Mouse (Mus musculus) monocyte, adult 5-6 weeks (primary cell): ENCODE measurements around the gene Map3k20. TPM values are rescaled to one million over a fixed set of nuclear protein-coding genes. Genes with fewer than 3 reads are reported as not detected.

ENCODE experiments used
- ATAC-seq: fragments of 153-309, 156-312 bp; replicated peaks from 2 replicates; pipeline ENCODE4 v1.8.0; 2017; ENCODE audit warnings: mild to moderate bottlenecking; ENCODE audit not compliant: low TSS enrichment, insufficient number of reproducible peaks, severe bottlenecking, poor library complexity, low FRiP score
- total RNA-seq: library from RNA; stranded (forward); fragments of 200-1000, 200-491, 200-594 nt; gene quantifications from 3 replicates; pipeline ENCODE4 v1.2.3, GENCODE M21; 2017

The Map3k20 gene
- total RNA-seq, 1 experiment from 2014 or later: 11.9 TPM

DNA sequence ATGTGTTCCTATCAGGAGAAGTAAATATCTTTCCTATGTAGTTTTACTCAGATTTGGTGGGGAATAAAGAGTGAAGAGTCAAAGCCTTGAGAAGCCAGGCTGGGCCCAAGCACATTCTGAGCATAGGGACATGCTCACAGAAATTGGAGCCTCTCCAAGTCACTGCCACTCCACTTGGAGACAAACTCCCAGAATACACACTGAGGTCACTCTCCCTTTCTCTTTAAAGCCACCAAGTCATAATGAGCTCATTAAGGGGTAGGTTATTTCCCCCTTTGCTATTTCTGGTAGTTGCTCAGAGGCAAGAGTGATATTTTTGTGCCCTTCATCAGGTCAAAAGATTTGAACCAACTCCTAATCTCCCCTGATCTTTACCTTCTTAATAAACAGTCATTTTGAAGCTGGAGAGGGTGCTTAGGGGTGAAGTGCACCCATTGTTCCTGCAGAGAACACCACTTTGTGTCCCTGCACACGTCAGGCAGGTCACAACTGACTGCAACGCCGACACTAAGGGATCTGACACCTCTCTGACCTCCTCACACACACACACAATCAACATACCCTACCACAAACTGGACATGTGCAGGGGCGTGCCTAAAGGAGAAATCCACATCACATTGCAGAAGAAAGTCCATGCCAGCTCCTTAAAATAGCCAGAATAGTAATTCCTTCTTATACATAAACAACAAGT is 15.6 kb upstream of the Map3k20 start:
- ATAC-seq: no peak

DNA sequence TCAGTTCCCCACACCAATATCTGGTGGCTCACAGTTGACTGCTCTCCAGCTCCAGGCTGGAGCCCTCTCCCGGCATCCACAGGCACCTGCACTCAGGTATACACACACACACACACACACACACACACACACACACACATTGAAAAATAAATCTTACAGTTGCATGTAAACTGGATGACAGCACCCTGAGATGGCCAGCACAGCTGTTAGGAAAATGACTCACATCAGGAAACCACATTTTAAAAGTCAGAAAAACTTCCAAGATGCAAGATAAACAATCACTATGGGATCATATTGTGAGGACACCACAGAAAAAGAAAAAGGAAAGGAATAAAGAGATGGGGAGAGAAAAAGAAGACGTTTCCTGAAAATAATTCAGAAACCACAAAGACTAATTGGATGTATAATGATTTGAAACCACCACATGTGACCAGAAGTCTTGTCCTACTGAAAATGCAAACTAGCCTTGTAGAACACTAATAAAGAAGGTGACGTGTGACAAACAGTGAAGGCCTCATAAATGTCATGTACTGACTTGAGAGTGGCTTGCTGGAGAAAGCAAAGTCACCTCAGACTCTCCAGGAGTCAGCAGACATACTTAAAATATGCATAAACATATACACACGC is 7.1 kb upstream of the Map3k20 start:
- ATAC-seq: no peak

DNA sequence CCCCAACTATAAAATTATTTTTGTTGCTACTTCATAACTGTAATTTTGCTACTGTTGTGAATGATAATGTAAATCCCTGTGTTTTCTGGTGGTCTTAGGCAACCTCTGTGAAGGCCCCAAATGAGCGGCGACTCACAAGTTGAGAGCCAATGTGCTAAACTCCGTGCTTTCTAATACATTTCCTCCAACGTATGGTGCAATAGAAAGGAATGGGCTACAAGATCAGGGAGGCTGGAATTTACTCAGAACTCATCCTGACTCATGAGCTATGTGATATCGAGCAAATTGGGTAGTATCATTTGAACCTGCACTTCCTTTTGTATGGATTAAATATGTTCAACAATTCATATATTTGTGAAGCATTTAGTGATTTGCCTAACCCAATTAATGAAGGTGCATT is 4.9 kb upstream of the Map3k20 start:
- no peak for ATAC-seq

DNA sequence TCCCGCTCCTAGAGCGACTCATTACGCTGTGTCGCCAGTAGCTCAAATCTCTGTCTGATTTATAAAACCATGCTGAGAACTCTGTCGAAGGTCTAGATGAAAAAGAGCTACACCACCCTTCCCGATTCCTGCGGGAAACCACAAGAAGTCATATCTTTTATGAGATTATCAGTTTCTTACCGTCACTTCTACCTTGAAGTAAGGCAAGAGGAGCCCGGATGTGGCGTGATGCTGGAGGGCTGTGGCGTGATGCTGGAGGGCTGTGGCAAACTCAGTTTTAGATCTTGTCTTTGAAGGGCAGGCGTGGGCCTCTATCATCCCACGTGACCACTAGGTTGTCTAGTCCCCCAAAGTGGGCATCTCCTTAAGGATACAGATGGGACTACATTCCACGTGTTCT is 3.5 kb upstream of the Map3k20 start:
- ATAC-seq: no peak

DNA sequence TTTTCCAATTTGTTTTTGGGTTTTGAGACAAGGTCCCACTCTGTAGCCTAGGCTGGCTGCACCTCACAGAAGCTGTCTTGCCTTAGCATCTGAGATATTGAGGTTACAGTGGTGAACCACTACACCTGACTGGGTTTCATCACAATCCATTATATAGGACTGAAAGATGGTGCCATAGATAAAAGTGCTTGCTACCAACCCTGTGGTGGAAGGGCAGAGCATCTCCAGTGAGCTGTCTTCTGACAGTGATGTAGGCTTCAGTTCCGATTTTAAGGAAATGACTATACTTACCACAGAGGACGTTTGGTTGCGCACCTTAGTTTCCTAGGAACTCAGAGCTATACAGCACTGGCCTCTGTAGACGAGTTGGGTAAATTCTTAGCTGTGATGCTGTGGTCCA is 2.7 kb upstream of the Map3k20 start:
- no peak for ATAC-seq

DNA sequence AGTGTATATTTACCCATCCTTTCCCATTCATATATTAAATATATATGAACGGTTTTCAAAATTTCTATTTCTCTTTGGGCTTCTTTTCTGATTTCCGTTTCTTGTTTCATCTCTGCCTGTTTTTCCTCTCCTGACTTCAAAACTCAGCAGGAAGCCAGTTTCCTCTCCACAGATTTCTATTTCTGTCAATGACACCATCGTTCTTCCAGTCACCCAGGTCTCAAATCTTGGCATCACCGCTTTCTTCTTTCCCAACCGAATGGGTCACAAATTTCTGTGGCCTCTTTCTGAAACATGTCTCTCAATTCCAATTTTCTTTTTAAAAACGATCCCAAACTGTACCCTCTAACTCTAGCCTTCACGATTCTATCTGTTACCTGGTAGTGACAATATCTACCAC is 748 bp upstream of the Map3k20 start:
- no peak for ATAC-seq

DNA sequence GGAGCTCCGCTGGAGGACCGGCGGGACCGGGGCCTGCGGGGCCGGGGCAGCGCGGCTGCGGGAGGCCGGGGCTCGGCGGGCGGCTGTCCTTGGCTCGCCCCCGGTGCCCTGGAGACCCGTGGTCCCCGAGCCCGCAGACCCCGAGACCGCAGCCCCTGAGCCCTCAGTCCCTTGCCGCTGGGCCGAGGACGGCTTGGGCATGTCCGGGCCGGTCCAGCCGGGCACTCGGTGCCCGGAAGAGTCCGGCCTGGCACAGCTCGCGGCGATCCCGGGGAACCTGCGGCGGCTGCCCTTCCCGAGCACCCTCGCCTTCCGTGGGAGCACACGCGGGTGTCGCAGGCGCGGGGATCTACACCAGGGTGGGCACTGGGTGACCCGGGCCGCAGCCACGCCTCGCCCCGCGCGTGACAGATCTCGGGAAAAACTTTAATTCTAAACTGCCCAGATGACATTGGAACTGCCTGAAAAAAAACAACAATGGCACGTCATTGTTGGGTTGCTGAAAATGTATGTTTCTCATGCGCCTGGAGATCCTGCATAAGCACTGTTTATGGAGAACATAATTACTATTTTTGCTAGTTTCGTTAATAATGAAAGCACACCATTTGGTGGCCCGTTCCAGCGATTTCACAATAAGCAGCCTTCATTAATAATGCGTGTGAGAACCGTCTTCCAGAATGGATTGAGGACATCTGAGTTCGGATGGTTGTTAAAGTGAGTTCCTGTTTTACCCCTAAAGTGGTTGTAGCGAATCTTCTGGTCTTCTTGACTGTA is 638 bp downstream of the Map3k20 start:
- 0 out of 2 replicates have a peak, but pooled peaks have one; percentile 15 for ATAC-seq

DNA sequence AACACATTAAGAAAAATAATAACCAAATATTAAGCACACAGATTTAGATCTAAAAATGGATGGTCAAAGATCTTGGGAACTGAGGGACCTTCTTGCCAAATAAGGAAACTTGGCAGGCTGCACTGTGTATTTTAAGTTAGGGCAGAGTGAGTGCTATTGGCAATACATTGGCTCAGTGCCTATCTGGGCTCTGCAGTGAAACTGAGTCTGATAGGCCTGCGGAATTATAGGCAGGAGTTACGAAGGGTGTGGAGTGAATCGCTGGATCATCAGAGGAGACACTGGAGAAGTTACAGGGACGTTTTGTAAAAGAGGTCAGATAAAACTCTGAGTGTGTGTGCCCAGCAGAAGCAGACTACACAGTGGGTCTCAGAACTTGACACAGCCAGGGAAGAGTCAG is 1.7 kb downstream of the Map3k20 start:
- ATAC-seq: no peak

DNA sequence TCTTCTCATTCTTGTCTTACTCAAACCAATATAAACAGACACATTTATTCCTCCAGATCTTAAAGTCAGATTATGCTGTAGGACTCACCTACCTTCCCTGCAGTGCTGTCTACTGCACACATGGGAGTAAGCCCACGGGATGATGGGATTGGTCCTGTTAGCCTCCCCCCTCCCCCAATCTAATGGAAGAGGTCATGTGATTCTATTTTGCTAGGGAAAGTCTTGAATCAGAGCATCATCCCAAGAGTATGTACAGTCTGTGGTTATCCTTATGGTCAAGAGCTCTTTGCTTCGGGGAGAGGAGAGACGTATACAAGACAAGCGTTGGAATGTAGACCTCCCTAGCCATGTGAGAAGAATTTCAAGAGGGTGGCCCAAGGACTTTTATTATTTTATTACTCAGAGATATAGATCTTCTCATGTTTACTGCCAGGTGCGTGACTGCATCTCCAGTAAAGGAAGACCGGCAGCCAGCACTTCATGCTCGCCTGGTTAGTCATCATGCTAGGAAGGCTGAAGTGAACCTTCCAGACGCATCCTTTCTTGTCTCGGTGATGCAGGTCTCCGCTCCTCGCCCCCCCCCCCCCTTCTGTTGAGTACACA is 3.6 kb downstream of the Map3k20 start:
- ATAC-seq: no peak

DNA sequence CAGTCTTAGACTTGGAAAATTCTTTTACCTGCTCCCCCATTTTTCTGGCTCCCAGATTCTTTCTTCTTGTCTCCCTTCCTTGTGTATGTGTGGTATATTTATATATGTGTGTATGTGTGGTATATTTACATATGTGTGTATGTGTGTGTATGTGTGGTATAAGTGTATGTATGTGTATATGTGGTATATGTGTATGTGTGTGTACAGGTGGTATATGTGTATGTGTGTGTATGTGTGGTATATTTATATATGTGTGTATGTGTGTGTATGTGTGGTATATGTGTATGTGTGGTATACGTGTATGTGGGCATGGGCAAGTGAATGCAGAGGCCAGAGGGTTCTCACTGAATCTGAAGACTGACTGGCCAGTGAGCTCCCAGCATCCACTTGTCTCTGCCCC is 5.7 kb downstream of the Map3k20 start:
- no peak for ATAC-seq

DNA sequence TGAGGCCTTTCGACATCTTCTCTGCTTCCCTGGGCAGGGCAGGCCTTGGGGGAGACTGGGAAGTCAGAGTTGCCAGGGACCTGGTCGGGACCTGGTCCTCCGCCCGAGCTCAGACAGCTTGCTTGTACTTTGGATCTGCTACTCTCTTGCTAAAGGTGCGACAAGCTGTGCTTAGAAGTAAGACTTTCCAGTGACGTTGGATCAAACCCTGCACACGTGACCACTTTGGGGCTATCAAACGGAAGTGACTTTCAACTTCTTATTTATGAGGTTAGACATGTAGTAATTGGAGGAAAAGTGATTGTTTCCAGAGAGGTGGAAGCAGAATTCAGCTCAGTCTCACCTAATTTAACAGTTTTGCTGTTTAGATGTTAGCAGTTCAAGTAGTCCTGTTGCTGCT is 7.1 kb downstream of the Map3k20 start:
- no peak for ATAC-seq

DNA sequence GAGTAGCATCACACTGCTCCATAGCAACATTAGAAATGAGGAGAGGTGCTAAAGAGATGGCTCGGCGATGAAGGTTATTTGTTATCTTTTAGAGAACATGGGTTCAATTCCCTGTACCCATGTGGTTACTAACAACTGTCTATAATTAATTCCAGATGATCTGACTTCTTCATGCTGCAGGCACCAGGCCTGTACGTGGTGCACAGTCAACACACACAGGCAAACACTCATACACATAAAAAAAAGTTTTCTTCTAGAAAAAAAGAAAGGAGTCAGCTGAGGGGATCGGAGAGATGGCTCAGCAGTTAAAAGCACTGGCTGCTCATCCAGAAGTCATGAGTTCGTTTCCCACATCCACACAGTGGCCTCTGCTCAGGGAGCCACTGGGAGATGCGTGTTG is 9.6 kb downstream of the Map3k20 start:
- no peak for ATAC-seq

DNA sequence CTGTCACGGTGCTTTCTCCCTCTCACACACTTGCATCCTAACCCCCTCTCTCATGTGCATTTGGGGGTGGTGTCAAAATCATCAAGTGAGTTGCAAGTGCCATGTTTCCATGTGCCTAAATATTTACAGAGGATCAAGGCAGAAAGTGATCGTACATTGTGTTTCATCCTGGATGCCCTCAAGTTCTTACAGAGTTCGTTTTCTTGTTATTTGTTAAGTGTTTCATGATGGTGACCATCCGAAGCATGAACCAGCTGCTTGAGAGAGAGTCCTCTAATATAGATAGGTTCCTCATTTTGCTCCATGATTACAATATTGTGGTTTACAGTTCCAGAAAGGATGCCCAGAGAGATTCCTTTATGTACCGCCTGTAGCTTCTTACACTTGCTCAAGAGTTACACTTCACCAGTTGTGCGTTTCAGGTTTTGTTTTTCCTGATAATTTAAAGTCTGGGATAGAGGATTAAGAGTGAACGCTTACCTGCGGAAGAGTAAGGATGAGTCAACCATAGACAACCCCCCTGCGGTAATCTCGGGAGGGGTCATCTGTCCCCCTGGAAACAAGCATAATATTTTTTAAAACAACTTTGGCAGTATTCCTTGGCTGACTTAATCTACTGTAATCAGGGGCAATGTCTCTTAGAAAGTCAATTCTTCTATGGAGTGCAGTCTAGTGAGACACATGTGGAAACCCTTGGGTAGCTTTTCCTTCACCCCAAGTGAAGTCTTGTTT is 11.7 kb downstream of the Map3k20 start:
- ATAC-seq: no peak

DNA sequence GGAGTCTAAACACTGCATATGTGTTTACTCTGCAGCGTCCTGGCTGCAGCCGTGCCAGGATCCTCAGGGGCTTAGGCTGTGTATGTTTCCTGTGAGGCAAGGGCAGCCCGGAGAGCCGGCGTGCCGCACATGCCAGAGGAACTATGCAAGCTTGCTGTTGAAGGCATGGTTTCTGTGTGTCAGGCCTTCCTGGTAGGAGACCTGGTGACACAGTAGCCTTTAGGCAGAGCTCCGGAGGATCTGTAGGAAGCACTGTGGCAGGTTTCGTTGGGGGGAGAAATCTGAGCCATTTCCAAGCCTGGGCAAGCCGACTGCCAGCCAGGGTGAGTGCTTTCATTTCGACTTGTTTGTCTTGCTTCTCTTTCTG is 12.3 kb downstream of the Map3k20 start:
- ATAC-seq: no peak

DNA sequence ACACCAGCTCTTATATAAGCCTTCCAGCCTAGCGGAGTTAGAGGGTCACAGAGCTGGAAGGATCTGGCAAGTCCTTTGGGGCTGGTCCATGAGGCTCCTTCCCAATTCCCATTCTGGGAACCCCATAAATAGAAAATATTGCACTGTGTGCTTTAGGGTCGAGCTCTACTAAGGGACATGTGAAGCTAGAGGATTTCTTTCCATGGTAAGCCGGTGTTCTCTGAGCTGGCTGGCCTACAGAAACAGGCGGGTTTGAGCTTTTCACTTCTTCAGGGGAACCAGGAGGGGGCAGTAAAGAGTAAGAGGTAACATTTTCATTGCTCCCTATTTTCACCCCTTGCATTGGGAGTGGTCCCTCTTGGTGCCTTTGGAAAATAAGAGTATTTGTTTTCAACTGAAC is 13.0 kb downstream of the Map3k20 start:
- peak; percentile 41 for ATAC-seq

DNA sequence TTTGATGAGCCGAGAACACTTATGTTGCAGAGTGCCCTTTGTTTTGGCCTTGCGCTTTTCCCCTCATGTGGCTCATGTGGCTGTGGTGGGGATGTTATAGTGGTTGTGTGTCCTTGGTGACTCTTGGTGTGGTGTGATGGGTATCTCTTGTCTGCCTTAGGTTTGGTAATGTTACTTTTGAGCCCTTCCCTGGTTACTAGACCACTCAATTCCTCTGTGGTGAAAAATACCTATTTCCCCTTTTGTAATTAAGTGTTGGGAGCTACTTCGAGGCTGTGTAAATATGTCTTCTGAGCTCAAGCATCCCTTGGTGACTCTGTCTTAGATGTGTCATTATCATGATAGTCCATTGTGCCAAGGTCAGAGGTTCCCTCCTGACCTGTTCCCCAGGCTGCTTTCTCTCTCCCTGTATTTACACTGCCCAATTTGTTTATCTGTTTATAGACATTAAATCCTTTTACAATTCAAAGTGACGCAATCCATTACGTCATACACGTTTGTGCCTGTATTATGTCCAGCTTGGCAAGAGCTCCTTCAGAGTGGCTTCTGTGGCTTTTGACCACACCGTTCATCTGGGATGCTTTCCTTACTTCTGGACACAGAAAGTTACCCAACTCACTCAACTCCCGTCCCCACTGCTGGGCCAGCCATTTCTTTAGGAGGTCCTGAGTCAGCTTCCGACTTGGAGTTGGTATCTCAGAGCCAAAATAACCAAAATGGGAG is 15.9 kb downstream of the Map3k20 start:
- ATAC-seq: no peak

DNA sequence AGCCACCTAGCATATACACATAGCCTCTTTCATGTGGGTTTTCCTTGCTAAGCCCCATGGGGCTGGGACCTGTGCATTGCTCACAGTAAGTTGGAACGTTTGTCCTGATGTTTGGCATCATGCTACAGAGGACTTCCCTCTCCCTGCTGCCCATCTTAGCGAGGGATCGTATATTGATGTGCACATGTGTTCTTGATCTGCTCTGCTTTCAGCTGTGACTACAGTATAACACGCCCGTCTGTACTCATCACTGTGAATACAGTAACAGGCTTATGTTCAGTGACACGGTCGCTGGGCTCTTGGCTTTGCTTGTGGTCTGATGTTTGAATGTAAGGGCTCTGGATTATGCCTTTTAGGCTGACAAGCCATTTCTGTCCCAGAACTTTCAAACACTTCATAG is 20.3 kb downstream of the Map3k20 start:
- no peak for ATAC-seq

DNA sequence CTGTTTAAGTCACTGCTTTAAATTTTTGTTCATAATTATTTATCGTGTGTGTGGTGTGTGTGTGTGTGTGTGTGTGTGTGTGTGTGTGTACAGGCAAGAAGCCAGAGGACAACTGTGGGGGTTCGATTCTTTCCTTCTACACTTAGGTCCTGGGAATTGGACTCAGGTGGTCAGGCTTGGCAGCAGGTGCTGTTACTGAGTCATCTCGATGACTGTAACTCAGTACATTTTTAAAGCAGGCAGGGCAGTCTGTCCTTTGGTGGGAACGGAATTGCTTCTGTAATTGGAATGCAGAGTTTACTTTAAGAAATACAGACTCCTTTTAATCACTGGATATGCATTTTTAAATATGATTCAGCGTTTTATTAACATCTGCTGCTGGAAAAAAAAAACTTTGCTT is 22.9 kb downstream of the Map3k20 start:
- ATAC-seq: no peak
